Mouse (Mus musculus): ENCODE data around the gene Tle1. TPM values are rescaled to one million over a fixed set of nuclear protein-coding genes. Genes with fewer than 3 reads are reported as not detected.

Gene Tle1
- 63.5 and 68.3 TPM in 2 replicates for polyA plus RNA-seq (2016; fragmentation: Nextera tagmentation; extraction: Ambion mirVana)

DNA sequence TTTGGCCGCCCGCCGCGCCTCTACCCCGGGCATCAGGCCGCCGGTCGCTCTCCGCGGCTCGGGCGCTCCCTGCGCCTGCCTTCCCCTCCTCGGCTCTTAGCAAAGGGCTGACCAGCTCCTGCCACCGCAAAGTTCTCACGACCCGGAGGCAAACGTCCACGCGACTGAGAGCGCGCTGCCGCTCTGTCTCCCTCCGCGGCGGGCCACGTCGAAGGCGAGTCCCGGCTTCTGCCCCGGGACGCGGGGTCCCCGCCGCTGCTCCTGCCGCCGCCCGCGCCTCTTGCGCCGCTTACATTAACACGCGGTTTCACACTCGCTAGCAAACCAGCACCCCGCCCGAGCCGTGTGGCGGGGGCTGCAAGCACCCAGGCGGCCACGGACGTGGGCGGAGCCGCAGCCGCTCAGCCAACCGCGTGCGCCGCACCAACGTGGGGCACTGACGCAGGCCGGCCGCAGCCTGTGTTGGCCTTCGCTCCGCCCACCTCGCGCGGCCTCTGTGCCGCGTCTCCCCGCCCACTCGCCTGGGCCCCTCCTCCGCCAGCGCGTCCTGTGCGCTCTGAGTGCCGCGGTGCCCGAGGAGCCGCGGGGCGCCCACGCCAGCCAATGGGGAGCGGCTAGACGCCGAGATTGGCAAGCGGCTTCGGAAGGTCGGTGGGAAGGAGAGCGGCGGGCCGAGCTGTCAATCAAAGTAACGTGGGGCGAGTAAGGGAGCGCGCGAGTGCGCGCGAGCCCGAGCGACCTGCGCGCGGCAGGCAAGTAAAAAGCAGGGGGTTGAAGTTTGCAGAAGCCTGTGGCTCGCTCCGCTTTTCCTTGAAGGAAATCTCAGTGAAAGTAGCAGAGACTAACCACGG lies at the start of gene Tle1:
TSS of gene Tle1 (minus strand) at position 361 of the 851 bp plus-strand sequence.
- peak within 1 kb of the TSS; percentile 92 for H3K4me3 ChIP-seq (replicated peaks)
- peaks cover 7% of the 10 kb centered on the region for H3K27me3 ChIP-seq
- H3K9ac ChIP-seq: peak within 1 kb of the TSS; percentile 95
- WGBS: under 1% methylated on average over 99 of the region's 107 CpGs
- no peaks in the 10 kb centered on the region for H3K9me3 ChIP-seq
- peaks cover 40% of the 10 kb centered on the region for H3K4me1 ChIP-seq
- peak within 1 kb of the TSS; percentile 94 for H3K27ac ChIP-seq
- ATAC-seq (ENCODE audit: low FRiP score): peak; percentile 96
- peak within 1 kb of the TSS; percentile 77 for H3K4me2 ChIP-seq
- no peaks in the 10 kb centered on the region for H3K36me3 ChIP-seq (replicated peaks)

DNA sequence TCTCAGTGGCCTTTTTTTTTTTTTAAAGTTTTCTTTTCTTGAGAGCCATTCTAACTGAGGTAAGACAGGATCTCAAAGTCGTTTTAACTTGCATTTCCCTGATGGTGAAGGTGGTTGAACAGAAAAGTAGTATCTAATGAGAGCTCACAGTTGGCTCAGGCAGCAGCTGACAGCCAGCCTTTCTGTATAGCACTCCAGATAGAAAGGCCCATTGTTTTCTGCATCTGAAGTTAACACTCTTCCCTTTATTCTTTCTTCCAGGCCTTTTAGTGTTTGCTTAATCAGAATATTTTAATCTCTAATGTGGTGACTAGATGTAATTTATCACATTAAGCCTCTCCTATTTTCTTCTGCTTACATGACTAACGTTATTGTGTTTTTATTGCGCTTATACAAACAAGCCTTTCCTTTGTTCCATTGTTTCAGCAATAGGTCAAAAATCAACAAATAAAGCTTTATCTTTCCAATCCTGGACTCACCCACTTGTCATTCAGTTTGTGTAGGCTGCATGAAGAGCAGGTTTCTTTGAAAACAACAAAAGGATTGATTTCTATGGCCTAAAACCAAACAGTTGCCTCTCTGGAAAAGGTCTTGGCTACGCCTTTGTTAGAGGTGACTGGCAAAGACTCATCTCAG lies 33.0 kb upstream of the Tle1 start:
- WGBS: 10% methylated on average over 4 of the region's 4 CpGs
- H3K27me3 ChIP-seq: peaks cover 6% of the 10 kb centered on the region; the same call in 1 of the 2 replicates
- H3K4me3 ChIP-seq (replicated peaks): no peak overlapping the region
- no peaks in the 10 kb centered on the region for H3K9me3 ChIP-seq
- no peak overlapping the region for H3K27ac ChIP-seq
- H3K4me1 ChIP-seq: 0 out of 2 replicates have a peak, but pooled peaks cover 2% of the 10 kb centered on the region
- peak; percentile 33; the same call in 1 of the 2 replicates for ATAC-seq (ENCODE audit: low FRiP score)
- H3K4me2 ChIP-seq: no peak overlapping the region
- no peaks in the 10 kb centered on the region for H3K36me3 ChIP-seq (replicated peaks)
- H3K9ac ChIP-seq: no peak overlapping the region

DNA sequence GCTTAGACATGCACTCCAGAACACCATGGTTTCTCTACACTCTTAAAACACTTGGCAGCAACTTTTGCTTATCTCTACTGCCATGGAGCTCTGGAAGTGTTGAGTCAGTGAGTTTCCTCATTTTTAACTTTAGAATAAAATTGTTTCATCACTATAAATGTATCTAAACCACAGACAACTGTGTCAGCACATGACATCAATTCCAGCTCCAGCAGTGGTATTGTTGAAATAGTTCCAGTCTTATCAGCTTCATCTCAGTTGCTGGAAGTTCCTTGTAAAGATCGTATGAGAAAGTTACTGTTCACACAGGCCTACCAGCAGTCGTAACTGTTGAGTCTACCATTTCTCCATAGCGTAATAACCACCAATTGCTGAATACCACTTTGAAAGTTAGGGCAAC lies 31.5 kb upstream of the Tle1 start:
- WGBS: 92% methylated on average over 3 of the region's 3 CpGs
- H3K4me2 ChIP-seq: no peak overlapping the region
- no peak overlapping the region for H3K4me3 ChIP-seq (replicated peaks)
- H3K27ac ChIP-seq: no peak overlapping the region
- peaks cover 6% of the 10 kb centered on the region; the same call in 1 of the 2 replicates for H3K27me3 ChIP-seq
- ATAC-seq (ENCODE audit: low FRiP score): no peak
- no peak overlapping the region for H3K9ac ChIP-seq
- no peaks in the 10 kb centered on the region for H3K36me3 ChIP-seq (replicated peaks)
- 0 out of 2 replicates have a peak, but pooled peaks cover 2% of the 10 kb centered on the region for H3K4me1 ChIP-seq
- H3K9me3 ChIP-seq: no peaks in the 10 kb centered on the region

DNA sequence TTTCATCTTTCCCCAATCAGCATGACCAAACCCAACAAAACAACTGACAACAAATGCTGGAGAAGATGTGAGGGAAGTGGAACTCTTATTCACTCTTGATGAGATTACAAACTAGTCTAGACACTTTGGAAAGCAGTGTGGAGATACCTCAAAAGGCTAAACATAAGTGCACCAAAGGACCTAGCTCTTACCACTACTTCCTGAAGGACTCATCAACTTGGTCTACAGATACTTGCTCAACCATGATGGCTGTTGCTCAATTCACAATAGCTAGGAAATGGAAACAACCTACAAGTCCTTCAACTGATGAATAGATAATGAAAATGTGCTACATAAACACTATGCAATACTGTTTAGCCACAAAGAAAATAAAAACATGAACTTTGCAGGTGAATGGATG lies 30.1 kb upstream of the Tle1 start:
- no peak overlapping the region for H3K27ac ChIP-seq
- no peak overlapping the region for H3K4me2 ChIP-seq
- no peak for ATAC-seq (ENCODE audit: low FRiP score)
- H3K36me3 ChIP-seq (replicated peaks): no peaks in the 10 kb centered on the region
- 0 out of 2 replicates have a peak, but pooled peaks cover 2% of the 10 kb centered on the region for H3K4me1 ChIP-seq
- peaks cover 3% of the 10 kb centered on the region; the same call in 1 of the 2 replicates for H3K27me3 ChIP-seq
- H3K9ac ChIP-seq: no peak overlapping the region
- H3K9me3 ChIP-seq: no peaks in the 10 kb centered on the region
- H3K4me3 ChIP-seq (replicated peaks): no peak overlapping the region

DNA sequence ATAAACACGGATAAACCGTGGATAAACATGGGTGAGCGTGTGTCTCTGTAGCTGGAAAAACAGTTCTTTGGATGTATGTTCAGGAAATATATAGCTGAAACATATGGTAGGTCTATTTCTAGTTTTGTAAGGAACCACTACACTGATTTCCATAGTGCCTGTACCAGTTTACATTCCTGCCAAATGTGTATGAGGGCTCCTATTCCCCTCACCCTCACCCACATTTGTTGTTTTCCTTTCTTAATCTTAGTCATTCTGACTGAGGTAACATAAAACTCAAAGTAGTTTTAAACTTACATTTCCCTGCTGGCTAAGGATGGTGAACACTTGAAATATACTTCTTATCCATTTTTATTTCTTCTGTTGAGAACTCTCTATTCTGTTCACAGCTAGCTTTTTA lies 20.9 kb upstream of the Tle1 start:
- Histone ChIP-seq H3K27me3 (no peaks in the 10 kb centered on the region), H3K4me3 (replicated peaks) (no peak overlapping the region), H3K27ac (no peak overlapping the region), H3K9ac (no peak overlapping the region), H3K4me1 (no peaks in the 10 kb centered on the region), H3K9me3 (no peaks in the 10 kb centered on the region), H3K4me2 (no peak overlapping the region), H3K36me3 (replicated peaks) (no peaks in the 10 kb centered on the region)
- no peak for ATAC-seq (ENCODE audit: low FRiP score)
- WGBS: 89% methylated on average over 3 of the region's 3 CpGs

DNA sequence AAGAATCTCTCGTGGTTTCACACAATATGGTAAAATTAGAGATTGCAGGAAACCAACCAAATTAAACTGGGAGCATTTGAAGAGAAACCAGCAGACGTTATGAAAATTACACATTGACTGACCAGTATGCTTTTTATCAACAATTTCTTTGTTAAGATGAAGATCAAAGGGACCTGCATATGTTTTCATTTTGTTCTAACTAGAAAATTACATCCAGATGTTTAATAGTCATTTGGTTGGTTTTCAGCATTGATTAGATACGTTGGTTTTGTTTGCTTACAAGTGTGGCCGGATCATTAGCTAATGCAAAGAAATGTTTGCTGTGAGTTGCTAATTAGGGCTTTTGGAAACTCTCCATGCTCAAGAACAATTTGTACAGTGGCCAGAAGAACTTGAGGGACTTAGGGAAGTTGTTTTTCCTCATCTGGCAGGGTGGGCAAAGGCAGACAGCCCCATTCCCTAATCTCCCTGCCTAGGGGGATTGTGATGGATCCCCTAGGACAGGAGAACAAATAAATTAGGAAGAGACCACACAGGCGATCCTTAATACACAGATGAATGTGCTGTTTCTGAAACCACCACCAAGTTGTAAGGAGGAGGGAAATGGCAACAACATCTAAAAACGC lies 3.8 kb upstream of the Tle1 start:
- Histone ChIP-seq H3K4me2 (peak overlapping the region; percentile 74), H3K27me3 (peaks cover 21% of the 10 kb centered on the region), H3K9me3 (no peaks in the 10 kb centered on the region), H3K4me1 (peaks cover 19% of the 10 kb centered on the region), H3K9ac (no peak overlapping the region), H3K36me3 (replicated peaks) (no peaks in the 10 kb centered on the region), H3K27ac (no peak overlapping the region), H3K4me3 (replicated peaks) (no peak overlapping the region)
- WGBS: 9% methylated on average over 6 of the region's 6 CpGs
- no peak for ATAC-seq (ENCODE audit: low FRiP score)

DNA sequence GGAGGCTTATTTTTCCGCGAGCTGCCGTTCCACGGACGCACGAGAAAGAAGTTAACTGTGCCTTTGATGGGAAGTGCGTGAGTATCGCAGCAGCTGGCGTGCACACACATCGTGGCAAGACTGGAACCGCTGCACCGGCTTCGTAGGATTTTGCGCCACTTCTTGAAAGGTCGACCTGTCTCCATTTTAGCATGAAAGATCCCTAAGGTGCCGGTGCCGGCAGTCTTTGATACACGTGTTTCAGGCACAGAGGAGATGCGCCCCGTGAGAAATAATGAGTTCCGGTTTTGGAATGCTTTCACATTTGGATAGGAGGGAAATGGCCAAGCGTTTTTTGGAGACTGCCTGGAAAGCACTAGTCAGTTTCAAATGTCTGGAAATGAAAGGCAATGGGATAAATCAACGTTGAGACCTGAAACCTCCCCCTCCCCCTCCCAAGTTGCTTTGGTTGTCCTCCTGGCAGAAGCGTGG lies 837 bp upstream of the Tle1 start:
- peaks cover 36% of the 10 kb centered on the region for H3K4me1 ChIP-seq
- peak overlapping the region; percentile 92 for H3K4me3 ChIP-seq (replicated peaks)
- no peaks in the 10 kb centered on the region for H3K36me3 ChIP-seq (replicated peaks)
- under 1% methylated on average over 24 of the region's 24 CpGs for WGBS
- H3K27ac ChIP-seq: peak overlapping the region; percentile 59
- H3K9ac ChIP-seq: peak overlapping the region; percentile 61
- peaks cover 12% of the 10 kb centered on the region for H3K27me3 ChIP-seq
- peak; percentile 0; the same call in 1 of the 2 replicates for ATAC-seq (ENCODE audit: low FRiP score)
- H3K9me3 ChIP-seq: no peaks in the 10 kb centered on the region
- H3K4me2 ChIP-seq: peak overlapping the region; percentile 74

DNA sequence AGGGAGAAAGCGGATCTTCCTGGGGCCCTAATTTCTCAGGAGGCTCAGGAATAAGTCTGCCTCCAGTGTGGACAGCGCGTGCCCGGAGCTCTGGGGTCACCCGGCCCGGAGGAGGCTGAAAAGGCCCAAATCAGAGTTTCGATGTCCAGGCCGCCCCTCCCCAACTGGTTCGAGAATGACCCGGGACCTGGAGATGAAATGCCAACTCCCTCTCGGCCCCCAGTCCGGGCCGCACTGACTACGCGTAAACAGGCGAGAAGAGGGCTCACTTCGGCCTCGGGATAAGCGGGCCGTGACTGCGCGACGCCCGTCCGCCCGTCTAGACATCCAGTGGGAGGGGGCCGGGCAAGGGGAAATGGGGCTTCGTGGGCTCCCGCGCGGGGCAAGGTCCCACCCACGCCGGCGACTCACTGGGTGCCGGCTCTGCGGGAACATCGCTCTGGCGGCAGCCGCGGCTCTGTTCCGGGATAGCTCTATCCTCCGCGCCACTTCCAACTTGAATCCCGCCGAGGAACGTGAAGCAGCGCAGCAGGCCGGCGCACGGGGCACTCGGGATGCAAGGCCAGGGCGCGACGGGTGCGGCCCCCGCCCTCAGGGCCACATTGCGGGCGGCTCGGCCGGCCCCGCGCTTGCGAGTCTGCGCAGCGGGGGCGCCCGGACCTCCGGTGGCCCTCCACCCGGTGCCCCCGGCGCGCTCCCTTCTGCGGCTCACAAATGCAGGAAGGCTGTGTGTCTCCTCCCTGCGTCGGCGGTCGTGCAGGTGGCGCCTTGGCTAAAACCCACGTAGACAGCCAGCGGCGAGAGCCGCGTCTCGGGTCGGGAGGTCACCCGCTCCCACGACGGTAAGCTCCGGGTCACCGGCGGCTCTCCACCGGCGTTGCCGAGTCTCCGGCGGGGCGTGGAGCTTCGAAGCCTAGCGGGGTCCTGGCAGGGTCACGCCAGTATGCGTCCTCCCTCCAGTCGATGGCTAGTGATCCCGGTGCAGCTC lies 854 bp downstream of the Tle1 start:
- H3K9me3 ChIP-seq: no peaks in the 10 kb centered on the region
- peak overlapping the region; percentile 95 for H3K9ac ChIP-seq
- H3K36me3 ChIP-seq (replicated peaks): no peaks in the 10 kb centered on the region
- H3K27me3 ChIP-seq: no peaks in the 10 kb centered on the region
- H3K4me1 ChIP-seq: peaks cover 45% of the 10 kb centered on the region
- WGBS: under 1% methylated on average over 103 of the region's 103 CpGs
- peak overlapping the region; percentile 77 for H3K4me2 ChIP-seq
- peak overlapping the region; percentile 92 for H3K4me3 ChIP-seq (replicated peaks)
- peak overlapping the region; percentile 94 for H3K27ac ChIP-seq
- 0 out of 2 replicates have a peak, but pooled peaks have one; percentile 0 for ATAC-seq (ENCODE audit: low FRiP score)

DNA sequence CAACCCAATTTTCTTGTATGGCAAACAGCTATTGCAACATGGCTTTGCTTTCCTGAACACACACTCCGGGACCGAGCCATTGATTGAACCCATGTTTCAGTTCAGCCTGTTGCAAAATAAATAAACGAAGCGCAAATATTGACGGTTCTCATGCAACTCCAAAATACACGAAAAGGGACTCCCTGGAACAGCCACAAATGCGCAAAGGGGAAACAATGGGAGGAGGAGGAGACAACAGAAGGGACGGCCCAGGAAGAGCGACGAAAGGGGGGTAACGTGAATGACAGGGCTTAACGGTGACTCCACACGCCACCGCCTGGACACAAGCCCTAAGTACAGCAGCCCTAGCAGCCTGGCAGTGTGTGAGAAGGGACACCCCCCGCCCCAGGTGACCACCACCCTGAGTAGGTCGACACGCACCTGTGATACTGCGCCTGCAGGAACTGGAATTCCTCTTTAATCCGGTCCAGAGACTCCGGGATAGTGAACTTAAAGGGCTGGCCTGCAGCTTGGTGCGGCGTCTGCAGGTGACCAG lies 1.8 kb downstream of the Tle1 start:
- peak overlapping the region; percentile 92 for H3K4me3 ChIP-seq (replicated peaks)
- no peaks in the 10 kb centered on the region for H3K9me3 ChIP-seq
- H3K36me3 ChIP-seq (replicated peaks): peaks cover 6% of the 10 kb centered on the region; the same call in 1 of the 2 replicates
- ATAC-seq (ENCODE audit: low FRiP score): peak; percentile 48
- WGBS: 0% methylated on average over 22 of the region's 22 CpGs
- H3K4me1 ChIP-seq: peaks cover 45% of the 10 kb centered on the region
- H3K27ac ChIP-seq: peak overlapping the region; percentile 66
- H3K27me3 ChIP-seq: peaks cover 5% of the 10 kb centered on the region; the same call in 1 of the 2 replicates
- peak overlapping the region; percentile 77 for H3K4me2 ChIP-seq
- H3K9ac ChIP-seq: peak overlapping the region; percentile 95

DNA sequence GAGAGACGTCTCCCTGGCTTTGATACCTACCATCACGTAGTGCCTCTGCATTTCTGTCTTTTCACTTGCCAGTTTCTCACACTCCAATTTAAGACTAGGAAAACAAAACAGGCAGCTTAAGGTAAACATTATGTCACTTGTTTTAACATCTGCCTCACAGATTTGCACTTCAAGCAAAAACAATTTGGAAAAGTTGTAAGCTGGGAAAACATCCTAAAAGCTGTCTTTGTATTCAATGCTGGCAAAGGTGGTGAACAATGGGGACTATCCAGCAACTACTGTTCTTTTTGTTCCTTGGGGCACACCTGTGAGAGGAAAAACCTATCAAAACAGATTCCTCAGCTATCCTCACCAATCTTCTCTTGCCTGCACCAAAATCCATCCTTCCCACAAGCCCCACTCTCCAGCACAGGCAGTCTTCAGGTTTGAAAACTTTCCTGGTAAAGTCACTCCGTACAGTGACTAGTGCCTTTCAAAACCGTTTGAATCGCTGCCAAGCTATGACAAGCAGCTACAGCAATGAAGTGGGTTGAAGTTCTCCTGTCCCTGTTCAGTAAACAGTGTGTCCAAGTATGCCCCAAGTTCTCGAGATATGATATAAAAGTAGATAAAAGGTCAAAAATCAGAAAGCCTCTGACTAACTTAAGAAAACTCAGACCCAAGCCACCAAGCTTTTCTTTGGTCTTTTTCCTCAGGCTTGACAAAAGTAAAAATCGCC lies 2.7 kb downstream of the Tle1 start:
- Histone ChIP-seq H3K4me2 (peak overlapping the region; percentile 77), H3K9ac (peak overlapping the region; percentile 95), H3K36me3 (replicated peaks) (peaks cover 9% of the 10 kb centered on the region), H3K27ac (0 out of 2 replicates have a peak overlapping the region, but pooled peaks have one; percentile 66), H3K4me3 (replicated peaks) (peak overlapping the region; percentile 92), H3K4me1 (peaks cover 51% of the 10 kb centered on the region), H3K9me3 (no peaks in the 10 kb centered on the region), H3K27me3 (peaks cover 5% of the 10 kb centered on the region; the same call in 1 of the 2 replicates)
- no peak for ATAC-seq (ENCODE audit: low FRiP score)
- 12% methylated on average over 7 of the region's 7 CpGs for WGBS
